In genomic region chr17:47140969-47141842, GRCm38 (mm10) we compare ENCODE assay signal across 8 mouse cellular contexts.
DNase-seq lines count a peak whose midpoint lies in the region; ATAC-seq and TF ChIP-seq lines count a peak whose summit lies in the region.

No protein-coding gene starts in this region.

- peak; percentile 69 for ATAC-seq in forebrain, embryonic 12.5 days (ENCODE audit: low FRiP score)
- peak; percentile 45 for ATAC-seq in heart, postnatal 0 days (ENCODE audit: insufficient read depth, low read depth)
- peak; percentile 13; the same call in 1 of the 2 replicates for ATAC-seq in neutrophil, adult 5-6 weeks (ENCODE audit: extremely low read depth, insufficient number of reproducible peaks, low FRiP score, poor library complexity, severe bottlenecking)

- H3K27ac ChIP-seq in CH12.LX (ENCODE audit: insufficient read depth, low read depth) = no peak overlapping the region
- H3K27ac ChIP-seq in forebrain, embryonic 12.5 days = peak overlapping the region; percentile 100
- H3K27ac ChIP-seq in heart, postnatal 0 days (ENCODE audit: low read depth) = peak overlapping the region; percentile 88

- dilution Hi-C loops in CH12.LX (cut with MboI; ENCODE audit: extremely low pct_ligation_motif_present, extremely low pct_unique_long_range_greater_than_20kb, low sequenced_read_pairs) = no loop called here

- H3K79me2 ChIP-seq in CH12.LX (replicated peaks; ENCODE audit: control insufficient read depth, extremely low read depth, insufficient read depth, poor library complexity, severe bottlenecking) = no peaks in the 10 kb centered on the region

- in situ Hi-C loops in CH12.LX (cut with MboI; ENCODE audit: low pct_ligation_motif_present, low pct_unique_long_range_greater_than_20kb, low sequenced_read_pairs) = no loop called here

- no peaks in the 10 kb centered on the region for H3K9me3 ChIP-seq in CH12.LX (replicated peaks; ENCODE audit: low read length)
- H3K9me3 ChIP-seq in forebrain, embryonic 12.5 days = no peaks in the 10 kb centered on the region
- H3K9me3 ChIP-seq in heart, postnatal 0 days (replicated peaks; ENCODE audit: control insufficient read depth, low read length) = no peaks in the 10 kb centered on the region

- peaks cover 0 to 51% of the 10 kb centered on the region in 2 experiments; a peak in 2 of 4 replicates for H3K4me1 ChIP-seq in CH12.LX (ENCODE audit: control insufficient read depth in 1 of 2, insufficient read depth in 2 of 2)
- H3K4me1 ChIP-seq in forebrain, embryonic 12.5 days = peaks cover 40% of the 10 kb centered on the region
- peaks cover 13% of the 10 kb centered on the region for H3K4me1 ChIP-seq in heart, postnatal 0 days (ENCODE audit: control insufficient read depth, insufficient read depth)
- H3K4me1 ChIP-seq in lung, adult 2 months (ENCODE audit: control insufficient read depth, insufficient read depth, low read length) = peaks cover 13% of the 10 kb centered on the region

- H3K4me2 ChIP-seq in CH12.LX (ENCODE audit: insufficient read depth, low read depth, poor library complexity, severe bottlenecking) = peak overlapping the region; percentile 100
- H3K4me2 ChIP-seq in forebrain, embryonic 12.5 days = peak overlapping the region; percentile 85
- H3K4me2 ChIP-seq in heart, postnatal 0 days (ENCODE audit: low read depth, low read length) = peak overlapping the region; percentile 98

- H3K9ac ChIP-seq in CH12.LX (ENCODE audit: insufficient read depth, low read depth) = peak overlapping the region; percentile 49; the same call in 1 of the 2 replicates
- H3K9ac ChIP-seq in forebrain, embryonic 12.5 days = peak overlapping the region; percentile 83
- peak overlapping the region; percentile 59 for H3K9ac ChIP-seq in heart, postnatal 0 days (replicated peaks; ENCODE audit: low read depth, low read length)

- WGBS in forebrain, embryonic 12.5 days = under 1% methylated on average over 35 of the region's 35 CpGs
- WGBS in heart, postnatal 0 days = 1% methylated on average over 35 of the region's 35 CpGs
- under 1% methylated on average over 35 of the region's 35 CpGs for WGBS in lung, adult 2 months

- TF ChIP-seq POLR2A in CH12.LX (IDR thresholded peaks at IDR 0.05; ENCODE audit: low read depth, low read length) = 0 out of 2 replicates have a peak, but pooled peaks have one; percentile 25
- 0 out of 2 replicates have a peak, but pooled peaks have one; percentile 11 for TF ChIP-seq POLR2A in lung, adult 2 months (IDR thresholded peaks at IDR 0.05; ENCODE audit: borderline replicate concordance, extremely low read depth, low read depth, low read length)

- no peak for TF ChIP-seq EP300 in CH12.LX (IDR thresholded peaks at IDR 0.05; ENCODE audit: low read length)
- no peak for TF ChIP-seq EP300 in heart, postnatal 0 days (IDR thresholded peaks at IDR 0.05; ENCODE audit: low read depth)

- TF ChIP-seq CTCF in CH12.LX (conservative IDR thresholded peaks at IDR 0.05 in 1 of 2, IDR thresholded peaks at IDR 0.05 in 1 of 2; ENCODE audit: low read depth in 2 of 2, low read length in 2 of 2) = no peak
- TF ChIP-seq CTCF in heart, postnatal 0 days (IDR thresholded peaks at IDR 0.05; ENCODE audit: low read depth) = no peak
- TF ChIP-seq CTCF in lung, adult 2 months (IDR thresholded peaks at IDR 0.05; ENCODE audit: insufficient read depth, low read length) = no peak

- peaks cover 0 to 1% of the 10 kb centered on the region in 2 experiments for H3K36me3 ChIP-seq in CH12.LX (replicated peaks in 1 of 2; ENCODE audit: control insufficient read depth in 1 of 2, insufficient read depth in 1 of 2, low read length in 1 of 2)
- no peaks in the 10 kb centered on the region for H3K36me3 ChIP-seq in forebrain, embryonic 12.5 days (replicated peaks)
- H3K36me3 ChIP-seq in heart, postnatal 0 days (replicated peaks; ENCODE audit: control insufficient read depth, insufficient read depth, low read length) = no peaks in the 10 kb centered on the region

- no peak for TF ChIP-seq RAD21 in CH12.LX (IDR thresholded peaks at IDR 0.05; ENCODE audit: low read depth, low read length)

- peak; percentile 71 for DNase-seq in CH12.LX (ENCODE audit: extremely low read depth)
- DNase-seq in adrenal gland, postnatal 36 days = peak; percentile 74 to 81
- peak; percentile 71 for DNase-seq in heart, postnatal 0 days (ENCODE audit: low spot score)
- DNase-seq in kidney, postnatal 4 days = peak; percentile 76 to 80
- DNase-seq in lung, adult 2 months = peak; percentile 45
- DNase-seq in thymus, postnatal 36 days = peak; percentile 79 to 86

- no peaks in the 10 kb centered on the region for H3K27me3 ChIP-seq in CH12.LX (replicated peaks)
- H3K27me3 ChIP-seq in forebrain, embryonic 12.5 days = peaks cover 8% of the 10 kb centered on the region; the same call in 1 of the 2 replicates
- H3K27me3 ChIP-seq in heart, postnatal 0 days (ENCODE audit: control insufficient read depth, insufficient read depth, low read length) = no peaks in the 10 kb centered on the region

- H3K4me3 ChIP-seq in CH12.LX (replicated peaks in 1 of 3; ENCODE audit: low read depth in 2 of 3, low read length in 2 of 3, poor library complexity in 1 of 3) = peak overlapping the region; percentile 51 to 62 (median 52)
- peak overlapping the region; percentile 66 for H3K4me3 ChIP-seq in forebrain, embryonic 12.5 days (replicated peaks)
- peak overlapping the region; percentile 70 for H3K4me3 ChIP-seq in heart, postnatal 0 days (ENCODE audit: low read depth, low read length)
- H3K4me3 ChIP-seq in lung, adult 2 months (replicated peaks; ENCODE audit: extremely low read depth, low read depth, low read length) = peak overlapping the region; percentile 57

TF ChIP-seq in CH12.LX, 34 proteins besides CTCF, POLR2A, EP300 and RAD21:
- TF ChIP-seq NRF1 (IDR thresholded peaks at IDR 0.05; ENCODE audit: low read depth, low read length) = no peak
- TF ChIP-seq BHLHE40 (IDR thresholded peaks at IDR 0.05; ENCODE audit: low read depth, low read length) = peak; percentile 42
- TF ChIP-seq E2F4 (IDR thresholded peaks at IDR 0.05; ENCODE audit: insufficient replicate concordance, low read depth, low read length) = no peak

Comparison
In these comparisons a context has a peak if more than half of its experiments do, and no peak if none do; other contexts are left out.
1. ATAC-seq: peak in every context shown above with its lines; median percentile 69 in forebrain, embryonic 12.5 days; 45 in heart, postnatal 0 days; 13 in neutrophil, adult 5-6 weeks.